Mouse (Mus musculus) forebrain, embryonic 16.5 days (tissue): Measurements from ENCODE around the gene Enox1. TPM values are rescaled to one million over a fixed set of nuclear protein-coding genes. Genes with fewer than 3 reads are reported as not detected.

Experiments used
- ATAC-seq: fragments of 200-750 bp; cut with Nextera tagmentation; 2 replicates; pipeline ENCODE4 v1.8.0; 2017; ENCODE audit warnings: mild to moderate bottlenecking, moderate library complexity
- H3K27ac ChIP-seq: fragments of 300-500 bp; sonication (generic); 2 replicates; pipeline ENCODE4 v1.5.1; 2014; ENCODE audit warnings: low read length, control low read depth
- H3K27me3 ChIP-seq: fragments of 300-500 bp; sonication (generic); replicated peaks from 2 replicates; pipeline ENCODE4 v1.6.1; 2014; ENCODE audit warnings: low read length; ENCODE audit not compliant: control insufficient read depth, insufficient read depth
- H3K36me3 ChIP-seq: fragments of 300-500 bp; sonication (generic); 2 replicates; pipeline ENCODE4 v1.6.1; 2014; ENCODE audit not compliant: control insufficient read depth, insufficient read depth
- H3K4me1 ChIP-seq: fragments of 300-500 bp; sonication (generic); replicated peaks from 2 replicates; pipeline ENCODE4 v1.6.1; 2014; ENCODE audit warnings: low read length; ENCODE audit not compliant: control insufficient read depth, insufficient read depth
- H3K4me2 ChIP-seq: fragments of 300-500 bp; sonication (generic); 2 replicates; pipeline ENCODE4 v1.6.1; 2014; ENCODE audit warnings: mild to moderate bottlenecking, low read length, control low read depth
- H3K4me3 ChIP-seq: fragments of 300-500 bp; sonication (generic); replicated peaks from 2 replicates; pipeline ENCODE4 v1.5.1; 2014; ENCODE audit warnings: mild to moderate bottlenecking, low read length, control low read depth
- H3K9ac ChIP-seq: fragments of 300-500 bp; sonication (generic); replicated peaks from 2 replicates; pipeline ENCODE4 v1.6.1; 2014; ENCODE audit warnings: low read depth, low read length, control low read depth
- H3K9me3 ChIP-seq: fragments of 300-500 bp; sonication (generic); 2 replicates; pipeline ENCODE4 v1.6.1; 2016; ENCODE audit warnings: low read length; ENCODE audit not compliant: control insufficient read depth
- WGBS: fragments of 180-500 bp; shearing (Covaris S2); extraction: QIAGEN DNeasy Blood & Tissue Kit; methylation state at CpG from one replicate; pipeline ENCODE4 v1.1.7; 2014; 5-methylcytosine and 5-hydroxymethylcytosine counted together
- polyA plus RNA-seq: library from polyadenylated mRNA; unstranded; fragments of >200 nt; fragmentation: Nextera tagmentation; extraction: Ambion mirVana; gene quantifications from 2 replicates; pipeline ENCODE4 v1.2.1, GENCODE M21; 2015

The Enox1 gene
- polyA plus RNA-seq, 1 experiment from 2014 or later: 64.4 TPM

- 92% methylated on average over 2 of the region's 2 CpGs for WGBS
- H3K27me3 ChIP-seq: no peaks in the 10 kb centered on the region
- no peak overlapping the region for H3K4me3 ChIP-seq
- no peak for ATAC-seq
- H3K36me3 ChIP-seq: no peaks in the 10 kb centered on the region
- H3K9me3 ChIP-seq: no peaks in the 10 kb centered on the region
- H3K27ac ChIP-seq: no peak overlapping the region
- H3K9ac ChIP-seq: no peak overlapping the region
- no peaks in the 10 kb centered on the region for H3K4me1 ChIP-seq
- no peak overlapping the region for H3K4me2 ChIP-seq
Observed at GRCm38 (mm10) chr14:77416358-77416757, 259.8 kb downstream of the Enox1 start.

- no peak overlapping the region for H3K4me3 ChIP-seq
- H3K27me3 ChIP-seq: no peaks in the 10 kb centered on the region
- H3K4me1 ChIP-seq: no peaks in the 10 kb centered on the region
- no peak overlapping the region for H3K27ac ChIP-seq
- no peaks in the 10 kb centered on the region for H3K9me3 ChIP-seq
- WGBS: 38% methylated on average over 6 of the region's 6 CpGs
- no peak overlapping the region for H3K4me2 ChIP-seq
- no peaks in the 10 kb centered on the region for H3K36me3 ChIP-seq
- H3K9ac ChIP-seq: no peak overlapping the region
- no peak for ATAC-seq
Observed at GRCm38 (mm10) chr14:77421031-77421430, 264.5 kb downstream of the Enox1 start.

GRCm38 (mm10) chr14:77423194-77423593 is 266.6 kb downstream of the Enox1 start:
- no peak for ATAC-seq
- WGBS: 90% methylated on average over 9 of the region's 9 CpGs
- no peaks in the 10 kb centered on the region for H3K4me1 ChIP-seq
- H3K27me3 ChIP-seq: no peaks in the 10 kb centered on the region
- no peak overlapping the region for H3K27ac ChIP-seq
- H3K9me3 ChIP-seq: no peaks in the 10 kb centered on the region
- no peaks in the 10 kb centered on the region for H3K36me3 ChIP-seq
- no peak overlapping the region for H3K4me3 ChIP-seq
- H3K9ac ChIP-seq: no peak overlapping the region
- H3K4me2 ChIP-seq: no peak overlapping the region

GRCm38 (mm10) chr14:77439426-77439825 is 282.9 kb downstream of the Enox1 start:
- H3K4me2 ChIP-seq: no peak overlapping the region

GRCm38 (mm10) chr14:77440805-77441204 is 284.2 kb downstream of the Enox1 start:
- H3K9ac ChIP-seq: no peak overlapping the region
- no peaks in the 10 kb centered on the region for H3K9me3 ChIP-seq
- ATAC-seq: no peak
- H3K4me3 ChIP-seq: no peak overlapping the region
- H3K36me3 ChIP-seq: no peaks in the 10 kb centered on the region
- peaks cover 2% of the 10 kb centered on the region; the same call in 1 of the 2 replicates for H3K4me1 ChIP-seq
- no peak overlapping the region; the same call in 1 of the 2 replicates for H3K27ac ChIP-seq
- H3K27me3 ChIP-seq: no peaks in the 10 kb centered on the region
- H3K4me2 ChIP-seq: no peak overlapping the region
- 68% methylated on average over 7 of the region's 7 CpGs for WGBS

More at GRCm38 (mm10) chr14:77439426-77439825, 282.9 kb downstream of the Enox1 start:
- H3K4me3 ChIP-seq: no peak overlapping the region
- no peaks in the 10 kb centered on the region for H3K27me3 ChIP-seq
- no peaks in the 10 kb centered on the region for H3K9me3 ChIP-seq
- H3K9ac ChIP-seq: no peak overlapping the region
- no peak overlapping the region for H3K27ac ChIP-seq
- no peaks in the 10 kb centered on the region for H3K36me3 ChIP-seq
- ATAC-seq: no peak
- peaks cover 2% of the 10 kb centered on the region; the same call in 1 of the 2 replicates for H3K4me1 ChIP-seq
- WGBS: 64% methylated on average over 5 of the region's 5 CpGs

- peaks cover 2% of the 10 kb centered on the region; the same call in 1 of the 2 replicates for H3K4me1 ChIP-seq
- no peaks in the 10 kb centered on the region for H3K27me3 ChIP-seq
- ATAC-seq: no peak
- H3K9me3 ChIP-seq: no peaks in the 10 kb centered on the region
- WGBS: 75% methylated on average over 6 of the region's 6 CpGs
- no peak overlapping the region for H3K4me2 ChIP-seq
- H3K27ac ChIP-seq: no peak overlapping the region
- H3K9ac ChIP-seq: no peak overlapping the region
- H3K36me3 ChIP-seq: no peaks in the 10 kb centered on the region
- H3K4me3 ChIP-seq: no peak overlapping the region
Observed at GRCm38 (mm10) chr14:77441541-77441940, 285.0 kb downstream of the Enox1 start.

GRCm38 (mm10) chr14:77448001-77448400 is 291.4 kb downstream of the Enox1 start:
- H3K4me2 ChIP-seq: no peak overlapping the region
- H3K27ac ChIP-seq: no peak overlapping the region
- H3K9me3 ChIP-seq: no peaks in the 10 kb centered on the region
- no peak overlapping the region for H3K4me3 ChIP-seq
- H3K27me3 ChIP-seq: no peaks in the 10 kb centered on the region
- no peaks in the 10 kb centered on the region for H3K36me3 ChIP-seq
- ATAC-seq: no peak
- no peaks in the 10 kb centered on the region for H3K4me1 ChIP-seq
- 79% methylated on average over 4 of the region's 4 CpGs for WGBS
- no peak overlapping the region for H3K9ac ChIP-seq

- Histone ChIP-seq H3K36me3 (no peaks in the 10 kb centered on the region), H3K9ac (no peak overlapping the region), H3K4me1 (peaks cover 14% of the 10 kb centered on the region), H3K4me3 (no peak overlapping the region), H3K4me2 (no peak overlapping the region), H3K27ac (no peak overlapping the region), H3K27me3 (no peaks in the 10 kb centered on the region), H3K9me3 (no peaks in the 10 kb centered on the region)
- ATAC-seq: peak; percentile 16; the same call in 1 of the 2 replicates
- 96% methylated on average over 4 of the region's 4 CpGs for WGBS
Observed at GRCm38 (mm10) chr14:77451916-77452315, 295.4 kb downstream of the Enox1 start.

GRCm38 (mm10) chr14:77456066-77456465 is 299.5 kb downstream of the Enox1 start:
- no peak for ATAC-seq
- 53% methylated on average over 3 of the region's 3 CpGs for WGBS

GRCm38 (mm10) chr14:77456876-77457275 is 300.3 kb downstream of the Enox1 start:
- no peak overlapping the region for H3K9ac ChIP-seq
- H3K4me3 ChIP-seq: no peak overlapping the region
- H3K36me3 ChIP-seq: no peaks in the 10 kb centered on the region
- H3K4me2 ChIP-seq: no peak overlapping the region
- H3K27me3 ChIP-seq: no peaks in the 10 kb centered on the region
- ATAC-seq: peak; percentile 79
- WGBS: 34% methylated on average over 7 of the region's 7 CpGs
- H3K4me1 ChIP-seq: peaks cover 15% of the 10 kb centered on the region
- no peak overlapping the region; the same call in 1 of the 2 replicates for H3K27ac ChIP-seq
- H3K9me3 ChIP-seq: no peaks in the 10 kb centered on the region

More at GRCm38 (mm10) chr14:77456066-77456465, 299.5 kb downstream of the Enox1 start:
- Histone ChIP-seq H3K27ac (no peak overlapping the region), H3K4me2 (no peak overlapping the region), H3K9me3 (no peaks in the 10 kb centered on the region), H3K4me1 (peaks cover 15% of the 10 kb centered on the region), H3K36me3 (no peaks in the 10 kb centered on the region), H3K27me3 (no peaks in the 10 kb centered on the region), H3K9ac (no peak overlapping the region), H3K4me3 (no peak overlapping the region)
